Mouse (Mus musculus): Measurements from ENCODE around the gene Mien1. TPM values are rescaled to one million over a fixed set of nuclear protein-coding genes. Genes with fewer than 3 reads are reported as not detected.

Gene Mien1
- polyA plus RNA-seq, 1 experiment from 2014 or later, result 83.8 TPM

DNA sequence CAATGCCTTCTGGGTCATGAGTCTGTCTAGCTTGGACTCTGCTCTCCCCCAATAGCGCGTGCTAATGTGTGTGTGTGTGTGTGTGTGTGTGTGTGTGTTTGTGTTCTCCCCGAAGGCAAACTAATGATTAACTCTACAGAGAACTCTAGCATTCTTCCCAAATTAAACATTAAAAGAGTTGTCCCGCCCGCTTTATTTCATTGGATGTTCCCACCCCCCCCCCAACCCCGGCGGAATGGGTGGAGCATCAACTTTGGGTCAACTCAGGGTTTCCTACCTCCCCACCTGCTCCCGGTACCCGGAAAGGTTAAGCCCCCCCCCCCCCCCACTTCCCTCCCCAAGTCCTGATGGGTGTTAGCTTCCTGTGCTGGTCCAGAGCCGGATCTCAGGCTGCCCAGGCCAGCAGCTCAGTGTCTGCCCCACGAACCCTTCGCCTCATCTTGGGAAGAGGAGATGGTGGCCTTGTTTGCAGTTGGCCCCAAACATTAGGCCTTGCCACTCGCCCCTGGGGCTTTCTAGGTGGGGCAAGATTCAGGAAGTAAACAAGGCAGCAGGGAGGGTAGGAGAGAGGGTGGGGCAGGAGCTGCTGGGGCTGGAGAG, 9.5 kb upstream of the Mien1 start:
- 35% methylated on average over 13 of the region's 13 CpGs for WGBS (ENCODE audit: insufficient replicate concordance)
- H3K4me2 ChIP-seq (ENCODE audit: low read depth, low read length), result peak overlapping the region; percentile 69
- H3K27ac ChIP-seq (ENCODE audit: low read depth), result peak overlapping the region; percentile 89
- H3K9me3 ChIP-seq (ENCODE audit: low read length), result no peaks in the 10 kb centered on the region
- H3K4me3 ChIP-seq (ENCODE audit: low read depth, low read length), result peak overlapping the region; percentile 55
- H3K36me3 ChIP-seq (replicated peaks; ENCODE audit: insufficient read depth, low read length), result 0 out of 2 replicates have a peak, but pooled peaks cover 6% of the 10 kb centered on the region
- TF ChIP-seq CTCF (IDR thresholded peaks at IDR 0.05; ENCODE audit: low read depth) (no peak), EP300 (IDR thresholded peaks at IDR 0.05; ENCODE audit: low read depth) (peak; percentile 56; the same call in 1 of the 2 replicates)
- H3K9ac ChIP-seq (replicated peaks), result peak overlapping the region; percentile 80
- peaks cover 3% of the 10 kb centered on the region; the same call in 1 of the 2 replicates for H3K4me1 ChIP-seq (ENCODE audit: insufficient read depth)
- ATAC-seq (peak; percentile 67), DNase-seq (peak; percentile 76)
- H3K27me3 ChIP-seq (ENCODE audit: insufficient read depth, low read length), result peaks cover 16% of the 10 kb centered on the region; the same call in 1 of the 2 replicates

GRCm38 (mm10) chr11:98447475-98447834, 8.7 kb upstream of the Mien1 start:
- Histone ChIP-seq H3K27ac (ENCODE audit: low read depth) (peak overlapping the region; percentile 89), H3K4me1 (ENCODE audit: insufficient read depth) (peaks cover 3% of the 10 kb centered on the region; the same call in 1 of the 2 replicates), H3K4me3 (ENCODE audit: low read depth, low read length) (peak overlapping the region; percentile 55), H3K27me3 (ENCODE audit: insufficient read depth, low read length) (peaks cover 16% of the 10 kb centered on the region; the same call in 1 of the 2 replicates), H3K36me3 (replicated peaks; ENCODE audit: insufficient read depth, low read length) (no peaks in the 10 kb centered on the region), H3K9ac (replicated peaks) (peak overlapping the region; percentile 80), H3K9me3 (ENCODE audit: low read length) (no peaks in the 10 kb centered on the region), H3K4me2 (ENCODE audit: low read depth, low read length) (peak overlapping the region; percentile 49)
- TF ChIP-seq CTCF (IDR thresholded peaks at IDR 0.05; ENCODE audit: low read depth) (no peak), EP300 (IDR thresholded peaks at IDR 0.05; ENCODE audit: low read depth) (no peak)
- DNase-seq (no peak), ATAC-seq (no peak)
- 13% methylated on average over 6 of the region's 7 CpGs for WGBS (ENCODE audit: insufficient replicate concordance)

GRCm38 (mm10) chr11:98446562-98447474, 8.0 kb upstream of the Mien1 start:
- H3K4me3 ChIP-seq (ENCODE audit: low read depth, low read length), result peak overlapping the region; percentile 55
- DNase-seq, result peak; percentile 76
- ATAC-seq, result peak; percentile 81

DNA sequence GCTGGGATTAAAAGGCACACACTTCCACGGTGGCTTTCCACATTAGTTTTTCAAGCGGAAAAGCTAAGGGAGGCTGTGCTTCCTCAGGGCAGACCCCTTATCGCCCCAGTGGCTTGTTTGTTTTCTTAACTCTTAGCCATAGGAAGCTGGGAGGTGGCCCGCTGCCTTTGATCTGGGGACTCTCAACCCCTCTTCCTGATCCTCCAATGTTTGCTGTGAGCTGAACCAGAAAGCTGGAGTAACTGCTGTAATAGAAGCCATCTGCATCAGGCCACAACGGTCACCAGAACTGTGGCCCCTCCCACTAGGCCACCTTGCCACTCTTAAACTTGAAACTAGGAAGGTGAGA, 7.4 kb upstream of the Mien1 start, which contains the start of gene Grb7:
TSS of gene Grb7 (plus strand) at position 182 of the 349 bp plus-strand sequence.
- peaks cover 16% of the 10 kb centered on the region; the same call in 1 of the 2 replicates for H3K27me3 ChIP-seq (ENCODE audit: insufficient read depth, low read length)
- H3K4me2 ChIP-seq (ENCODE audit: low read depth, low read length), result peak within 1 kb of the TSS; percentile 49
- no peak for TF ChIP-seq CTCF (IDR thresholded peaks at IDR 0.05; ENCODE audit: low read depth)
- TF ChIP-seq EP300 (IDR thresholded peaks at IDR 0.05; ENCODE audit: low read depth), result no peak
- ATAC-seq (no peak; the same call in 1 of the 2 replicates), DNase-seq (no peak)
- no peaks in the 10 kb centered on the region for H3K9me3 ChIP-seq (ENCODE audit: low read length)
- H3K4me1 ChIP-seq (ENCODE audit: insufficient read depth), result peaks cover 3% of the 10 kb centered on the region; the same call in 1 of the 2 replicates
- H3K36me3 ChIP-seq (replicated peaks; ENCODE audit: insufficient read depth, low read length), result no peaks in the 10 kb centered on the region
- 12% methylated on average over 5 of the region's 5 CpGs for WGBS (ENCODE audit: insufficient replicate concordance)
- peak within 1 kb of the TSS; percentile 80 for H3K9ac ChIP-seq (replicated peaks)
- peak within 1 kb of the TSS; percentile 89 for H3K27ac ChIP-seq (ENCODE audit: low read depth)
- peak within 1 kb of the TSS; percentile 55 for H3K4me3 ChIP-seq (ENCODE audit: low read depth, low read length)

More at GRCm38 (mm10) chr11:98446562-98447474, 8.0 kb upstream of the Mien1 start:
- TF ChIP-seq CTCF (IDR thresholded peaks at IDR 0.05; ENCODE audit: low read depth) (no peak), EP300 (IDR thresholded peaks at IDR 0.05; ENCODE audit: low read depth) (peak; percentile 80)
- H3K9me3 ChIP-seq (ENCODE audit: low read length), result no peaks in the 10 kb centered on the region
- H3K27ac ChIP-seq (ENCODE audit: low read depth), result peak overlapping the region; percentile 89
- H3K36me3 ChIP-seq (replicated peaks; ENCODE audit: insufficient read depth, low read length), result no peaks in the 10 kb centered on the region
- 9% methylated on average over 33 of the region's 33 CpGs for WGBS (ENCODE audit: insufficient replicate concordance)
- peaks cover 3% of the 10 kb centered on the region; the same call in 1 of the 2 replicates for H3K4me1 ChIP-seq (ENCODE audit: insufficient read depth)
- peak overlapping the region; percentile 49 for H3K4me2 ChIP-seq (ENCODE audit: low read depth, low read length)
- peaks cover 16% of the 10 kb centered on the region; the same call in 1 of the 2 replicates for H3K27me3 ChIP-seq (ENCODE audit: insufficient read depth, low read length)
- H3K9ac ChIP-seq (replicated peaks), result peak overlapping the region; percentile 80

GRCm38 (mm10) chr11:98445679-98446078, 6.9 kb upstream of the Mien1 start:
- no peaks in the 10 kb centered on the region for H3K9me3 ChIP-seq (ENCODE audit: low read length)
- TF ChIP-seq EP300 (IDR thresholded peaks at IDR 0.05; ENCODE audit: low read depth), result no peak
- no peak for TF ChIP-seq CTCF (IDR thresholded peaks at IDR 0.05; ENCODE audit: low read depth)
- peak overlapping the region; percentile 41 for H3K9ac ChIP-seq (replicated peaks)
- 50% methylated on average over 4 of the region's 4 CpGs for WGBS (ENCODE audit: insufficient replicate concordance)
- no peak overlapping the region for H3K4me3 ChIP-seq (ENCODE audit: low read depth, low read length)
- no peaks in the 10 kb centered on the region for H3K36me3 ChIP-seq (replicated peaks; ENCODE audit: insufficient read depth, low read length)
- peak overlapping the region; percentile 89 for H3K27ac ChIP-seq (ENCODE audit: low read depth)
- ATAC-seq, result peak; percentile 27
- H3K4me1 ChIP-seq (ENCODE audit: insufficient read depth), result peaks cover under 1% of the 10 kb centered on the region; the same call in 1 of the 2 replicates
- H3K27me3 ChIP-seq (ENCODE audit: insufficient read depth, low read length), result peaks cover 16% of the 10 kb centered on the region; the same call in 1 of the 2 replicates
- peak overlapping the region; percentile 42; the same call in 1 of the 2 replicates for H3K4me2 ChIP-seq (ENCODE audit: low read depth, low read length)
- DNase-seq, result peak; percentile 56

All from liver, postnatal 0 days (tissue).